Mouse (Mus musculus) gastrocnemius, adult 18-20 months (tissue): ENCODE measurements around the gene Smc1a. TPM values are rescaled to one million over a fixed set of nuclear protein-coding genes. Genes with fewer than 3 reads are reported as not detected.

Experiments used
- DNase-seq: peaks from one replicate; pipeline ENCODE4 v3.0.0; 2021; ENCODE audit warnings: low spot score
- long read RNA-seq, 2 experiments: library from polyadenylated mRNA; stranded (forward); transcript quantifications; one replicate each; pipeline ENCODE4 v2.0.0; 2021
- total RNA-seq, 2 experiments: library from RNA; stranded (reverse); gene quantifications; 2 replicates each; pipeline ENCODE4 v1.2.3; 2021

The Smc1a gene
- total RNA-seq, result 10 to 100 TPM; 14.7 to 15.6 TPM
- long read RNA-seq, experiment 1, full-length matches to known transcripts, result 14 of 18 reads
- long read RNA-seq, experiment 1, partial matches to known transcripts, result 3 of 18 reads
- long read RNA-seq, experiment 1, other reads (novel, unspliced or antisense), result 1 of 18 reads
- long read RNA-seq, experiment 2, full-length matches to known transcripts, result 9 of 13 reads
- long read RNA-seq, experiment 2, partial matches to known transcripts, result 3 of 13 reads
- long read RNA-seq, experiment 2, other reads (novel, unspliced or antisense), result 1 of 13 reads

DNA sequence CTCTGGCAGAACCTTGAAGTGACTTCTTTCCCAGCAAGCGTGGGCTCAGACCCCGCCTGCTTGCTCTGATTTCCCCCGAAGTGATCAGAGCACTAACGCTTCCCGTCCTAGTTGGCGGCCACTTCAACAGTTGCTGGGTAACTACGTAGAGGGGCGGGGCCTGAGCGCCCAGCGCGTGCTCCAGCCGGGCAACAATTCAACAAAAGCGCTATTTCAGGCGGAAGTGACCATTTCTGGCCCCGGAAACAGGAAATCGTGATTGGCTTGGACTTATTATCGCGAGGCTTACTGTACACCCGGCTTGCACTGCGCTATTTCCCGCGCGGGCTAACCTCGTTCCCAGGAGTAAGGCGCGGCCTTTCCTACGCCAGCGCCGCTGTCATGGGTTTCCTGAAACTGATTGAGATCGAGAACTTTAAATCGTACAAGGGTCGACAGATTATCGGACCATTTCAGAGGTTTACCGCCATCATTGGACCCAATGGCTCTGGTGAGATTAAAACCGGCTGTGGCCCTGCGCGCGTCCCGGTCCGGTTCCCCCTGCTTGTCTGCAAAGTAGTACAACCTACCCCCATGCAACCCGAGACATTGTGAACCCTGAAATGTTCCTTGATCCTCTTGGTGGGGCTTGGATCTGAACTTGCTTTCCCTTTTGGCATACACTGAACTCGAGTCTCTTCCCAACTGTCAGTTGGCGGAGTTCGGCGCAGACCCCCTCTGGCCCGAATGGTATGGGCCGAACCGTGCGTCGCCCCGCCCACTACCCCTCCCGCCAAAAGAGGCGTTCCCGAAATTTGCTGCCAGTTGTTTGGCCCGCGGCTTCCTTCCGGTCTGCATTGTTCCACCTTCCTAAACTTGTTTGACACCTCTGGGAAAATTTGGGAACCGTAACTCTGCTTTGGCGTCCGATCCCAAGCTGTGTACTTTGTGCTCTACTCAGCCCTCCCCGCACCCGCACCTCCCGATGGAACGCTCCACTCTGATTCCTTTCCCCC is at the start of gene Smc1a, which contains the start of gene Ribc1:
Gene Smc1a (plus strand): TSS at position 278 of the 995 bp plus-strand sequence.
Gene Ribc1 (minus strand): TSS at position 145 of the 995 bp plus-strand sequence.
- DNase-seq, result peak; percentile 93

DNA sequence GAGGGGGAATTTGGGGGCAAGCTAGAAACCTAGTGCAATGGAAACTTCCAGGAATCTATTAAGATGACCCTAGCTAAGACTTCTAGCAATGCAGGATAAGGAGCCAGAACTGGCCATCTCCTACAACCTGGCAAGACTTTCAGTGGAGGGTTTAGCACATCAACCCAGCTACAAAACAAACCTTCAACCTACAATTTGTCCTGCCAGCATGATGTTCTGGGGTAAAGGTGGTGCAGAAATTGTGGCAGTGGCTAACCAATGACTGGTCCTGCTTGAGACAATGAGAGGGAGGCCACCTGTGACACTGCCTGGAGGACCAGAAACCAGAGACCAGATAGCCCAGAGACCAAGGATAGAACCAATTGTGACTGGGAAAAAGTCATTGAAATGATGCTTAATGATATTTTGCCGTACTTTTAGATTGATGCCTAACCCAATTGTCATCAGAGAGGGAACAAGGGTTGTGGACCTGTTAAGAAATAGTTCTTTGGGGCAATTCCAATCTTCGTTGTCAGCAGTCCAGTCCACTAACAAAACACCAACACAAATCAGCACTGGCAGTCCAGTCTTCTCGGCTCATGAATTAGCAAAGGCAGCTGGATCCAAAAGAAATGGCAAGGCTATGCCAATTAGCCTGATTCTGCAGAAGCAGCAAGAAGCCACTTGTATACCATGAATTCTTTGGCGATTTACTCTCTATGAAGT is 17.1 kb upstream of the Smc1a start:
- DNase-seq, result no peak

DNA sequence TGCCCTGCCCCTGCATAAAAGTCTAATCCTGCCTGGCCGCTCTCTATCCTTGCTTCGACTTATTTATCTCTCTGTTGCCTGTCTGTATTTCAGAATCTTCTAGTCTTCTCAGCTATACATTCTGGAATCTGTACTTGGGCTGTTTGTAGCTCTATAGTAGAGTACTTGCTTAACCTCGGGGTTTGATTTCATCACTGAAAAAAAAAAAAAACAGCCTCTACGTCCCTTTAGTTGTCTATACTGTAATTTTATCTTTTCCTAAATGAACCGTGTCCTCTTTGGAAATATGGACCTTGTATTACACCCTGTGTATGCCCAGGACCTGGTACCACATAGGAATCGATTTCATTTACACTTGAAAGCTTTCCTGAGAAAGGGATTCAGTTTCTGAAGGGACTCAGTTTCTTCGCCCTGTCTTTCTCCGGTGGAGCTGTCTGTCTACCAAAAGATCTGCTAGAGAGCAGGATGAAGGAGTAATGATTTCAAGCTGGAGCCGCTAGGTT is 15.0 kb upstream of the Smc1a start:
- DNase-seq, result no peak

GRCm38 (mm10) chrX:152001737-152002710 is 14.2 kb upstream of the Smc1a start, which contains the start of gene Hsd17b10:
Gene Hsd17b10 (plus strand): TSS chrX:152001845.
- peak; percentile 85 for DNase-seq

- no peak for DNase-seq
These were observed 13.4 kb upstream of the Smc1a start for GRCm38 (mm10) chrX:152002865-152003264.

GRCm38 (mm10) chrX:152007863-152008262 is 8.4 kb upstream of the Smc1a start:
- no peak for DNase-seq

GRCm38 (mm10) chrX:152015752-152016150 is 477 bp upstream of the Smc1a start:
- DNase-seq, result no peak

GRCm38 (mm10) chrX:152017186-152017585 is 958 bp downstream of the Smc1a start:
- no peak for DNase-seq

DNA sequence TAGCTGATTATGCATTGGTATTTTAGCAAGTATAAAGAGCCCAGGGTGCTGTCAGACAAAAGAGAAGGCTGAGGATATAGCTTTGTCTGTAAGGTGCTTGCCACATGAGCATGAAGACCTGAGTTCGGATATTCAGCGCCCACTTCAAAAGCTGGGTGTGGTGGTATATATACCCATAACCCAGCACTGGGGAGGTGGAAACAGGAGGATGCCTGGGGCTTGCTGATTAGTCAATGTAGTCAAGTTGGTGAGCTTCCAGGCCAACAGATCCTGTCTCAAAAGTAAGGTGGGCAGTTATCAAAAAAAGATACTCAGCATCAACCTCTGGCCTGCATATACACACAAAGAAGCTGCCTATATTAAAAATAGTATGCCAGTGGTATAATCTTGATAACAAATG is 3.1 kb downstream of the Smc1a start:
- no peak for DNase-seq

- DNase-seq, result no peak
These were observed 23.6 kb downstream of the Smc1a start for GRCm38 (mm10) chrX:152039865-152040264.

GRCm38 (mm10) chrX:152047230-152047629 is 31.0 kb downstream of the Smc1a start:
- DNase-seq, result no peak

DNA sequence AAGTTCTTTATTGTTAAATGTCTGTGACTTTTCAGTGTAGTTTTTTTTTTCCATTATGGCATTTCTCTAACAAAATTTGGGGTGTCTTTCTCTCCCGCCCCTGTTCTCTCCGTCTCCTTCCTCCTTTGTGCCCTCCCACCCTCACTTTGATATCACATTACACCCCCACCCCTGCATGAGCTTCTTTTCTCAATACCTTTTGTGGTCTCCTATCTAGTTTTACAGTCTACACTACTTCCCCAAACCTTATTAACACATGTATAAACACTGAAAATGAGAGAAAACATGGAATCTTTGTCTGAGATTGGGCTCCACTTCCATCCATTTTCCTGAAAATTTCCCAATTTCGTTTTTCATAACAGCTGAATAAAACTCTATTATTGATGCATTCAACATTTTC is 36.3 kb downstream of the Smc1a start:
- no peak for DNase-seq

DNA sequence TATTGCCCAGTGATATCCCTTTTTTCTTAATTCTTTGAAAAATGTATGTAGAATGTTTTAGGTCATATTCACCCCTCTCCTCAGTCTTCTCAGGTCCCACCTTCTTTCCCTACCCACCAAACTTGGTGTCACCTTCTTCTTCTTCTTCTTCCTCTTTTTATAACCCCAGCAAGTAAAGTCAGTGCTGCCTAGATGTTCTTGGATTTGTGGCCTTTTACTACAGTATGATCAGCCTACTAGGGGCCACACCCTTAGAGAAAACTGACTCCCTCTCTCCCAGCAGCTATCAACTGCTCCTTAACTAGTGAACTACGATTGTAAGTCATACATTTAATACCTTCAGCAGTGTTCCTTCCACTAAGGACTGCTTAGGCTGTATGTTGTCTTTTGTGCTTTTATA is 37.9 kb downstream of the Smc1a start:
- DNase-seq, result no peak

DNA sequence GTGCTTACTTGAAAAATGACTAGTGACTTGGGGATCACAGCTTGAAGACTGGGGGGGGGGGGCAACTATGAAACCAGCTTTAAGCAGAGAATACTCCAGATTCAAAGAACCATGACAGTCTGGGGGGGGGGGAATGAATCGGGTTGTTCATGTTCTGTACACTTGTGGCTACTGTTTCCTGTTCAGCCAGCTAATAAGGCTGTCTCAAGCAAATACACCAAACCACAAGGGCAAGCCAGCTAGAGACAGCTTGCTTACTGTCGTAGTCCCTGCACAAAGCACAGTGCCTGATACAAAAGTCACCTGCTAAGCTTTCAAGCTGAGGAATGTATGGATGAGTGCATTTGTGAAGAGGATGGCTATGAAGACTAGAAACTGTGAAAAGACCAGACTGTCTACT is 49.4 kb downstream of the Smc1a start:
- DNase-seq, result no peak

DNA sequence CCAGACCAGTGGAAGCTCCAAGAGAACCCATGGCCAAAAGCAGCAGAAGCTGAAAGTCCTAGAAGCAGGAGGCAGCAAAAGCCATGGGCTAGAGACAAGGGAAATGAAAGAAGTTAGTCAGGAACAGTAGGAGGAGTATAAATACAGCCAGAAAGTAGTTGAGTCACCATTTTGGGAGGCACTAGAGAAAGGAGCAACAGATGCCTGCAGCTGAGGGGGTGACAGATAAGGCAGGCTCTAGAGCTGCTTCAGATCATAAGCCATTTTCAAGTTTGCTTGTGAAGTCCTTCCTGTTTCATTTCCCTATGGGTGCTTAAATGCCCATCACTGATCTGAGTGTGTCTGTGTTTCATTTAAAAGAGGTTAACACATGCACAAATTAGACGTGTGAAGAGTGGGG is 51.6 kb downstream of the Smc1a start:
- no peak for DNase-seq

GRCm38 (mm10) chrX:152089832-152090614 is 73.8 kb downstream of the Smc1a start:
- DNase-seq, result peak; percentile 1

- no peak for DNase-seq
These were observed 81.3 kb downstream of the Smc1a start for GRCm38 (mm10) chrX:152097572-152097971.
